Mouse (Mus musculus) cerebellum, adult 2 months (tissue): ENCODE data around the gene Cd3d.

Experiments
- CTCF ChIP-seq: fragments of 200-500 bp; IDR thresholded peaks from 2 replicates; pipeline ENCODE4 v1.5.1; 2011; ENCODE audit warnings: low read depth, mild to moderate bottlenecking, control low read depth, low read length, moderate library complexity, borderline replicate concordance; ENCODE audit not compliant: insufficient read depth
- POLR2A ChIP-seq: fragments of 200-500 bp; IDR thresholded peaks from 2 replicates; pipeline ENCODE4 v1.6.1; 2011; ENCODE audit warnings: low read length, control low read depth, borderline replicate concordance; ENCODE audit not compliant: insufficient read depth

- no peak for TF ChIP-seq CTCF
- TF ChIP-seq POLR2A = no peak
Measured at GRCm38 (mm10) chr9:44986976-44987375, 5.4 kb downstream of the Cd3d start.
